Mouse (Mus musculus) kidney, embryonic 15.5 days (tissue): ENCODE measurements at regions not wholly inside any gene's neighbourhood (a gene's known extent, or its start where the extent isn't known, plus 50 kb on each side); places are given as distances from the start of the nearest gene placed in this dataset.
A peak's percentile ranks its signal among the peaks of the same experiment; 100 is the strongest.

Experiments
- ATAC-seq: fragments of 200-750 bp; cut with Nextera tagmentation; replicated peaks from 2 replicates; pipeline ENCODE4 v1.8.0; 2017; ENCODE audit warnings: moderate TSS enrichment; ENCODE audit not compliant: low FRiP score
- H3K27ac ChIP-seq: fragments of 300-500 bp; sonication (generic); 2 replicates; pipeline ENCODE4 v1.5.1; 2015; ENCODE audit warnings: mild to moderate bottlenecking, inconsistent platforms
- H3K27me3 ChIP-seq: fragments of 300-500 bp; sonication (generic); 2 replicates; pipeline ENCODE4 v1.6.1; 2015; ENCODE audit warnings: inconsistent platforms
- H3K36me3 ChIP-seq: fragments of 300-500 bp; sonication (generic); 2 replicates; pipeline ENCODE4 v1.6.1; 2015; ENCODE audit warnings: inconsistent platforms
- H3K4me1 ChIP-seq: fragments of 300-500 bp; sonication (generic); 2 replicates; pipeline ENCODE4 v1.6.1; 2015; ENCODE audit warnings: inconsistent platforms
- H3K4me2 ChIP-seq: fragments of 300-500 bp; sonication (generic); 2 replicates; pipeline ENCODE4 v1.6.1; 2015; ENCODE audit warnings: moderate library complexity, mild to moderate bottlenecking, inconsistent platforms
- H3K4me3 ChIP-seq: fragments of 300-500 bp; sonication (generic); replicated peaks from 2 replicates; pipeline ENCODE4 v1.5.1; 2015; ENCODE audit warnings: mild to moderate bottlenecking, inconsistent platforms
- H3K9ac ChIP-seq: fragments of 300-500 bp; sonication (generic); 2 replicates; pipeline ENCODE4 v1.6.1; 2015; ENCODE audit warnings: mild to moderate bottlenecking, inconsistent platforms
- H3K9me3 ChIP-seq: fragments of 300-500 bp; sonication (generic); replicated peaks from 2 replicates; pipeline ENCODE4 v1.6.1; 2016; ENCODE audit warnings: inconsistent platforms
- WGBS: fragments of 180-500 bp; shearing (Covaris S2); methylation state at CpG from one replicate; pipeline ENCODE4 v1.1.7; 2015; ENCODE audit warnings: mixed read lengths; 5-methylcytosine and 5-hydroxymethylcytosine counted together

- Histone ChIP-seq H3K9me3 (no peaks in the 10 kb centered on the region), H3K27ac (0 out of 2 replicates have a peak overlapping the region, but pooled peaks have one; percentile 18), H3K27me3 (no peaks in the 10 kb centered on the region), H3K4me2 (no peak overlapping the region), H3K4me3 (no peak overlapping the region), H3K36me3 (no peaks in the 10 kb centered on the region), H3K9ac (no peak overlapping the region), H3K4me1 (no peaks in the 10 kb centered on the region)
- peak; percentile 76; the same call in 1 of the 2 replicates for ATAC-seq
- 55% methylated on average over 3 of the region's 3 CpGs for WGBS
Observed at GRCm38 (mm10) chr15:5676704-5677103, 432.7 kb upstream of the Ptger4 start.

- Histone ChIP-seq H3K9ac (no peak overlapping the region), H3K27me3 (no peaks in the 10 kb centered on the region), H3K4me1 (no peaks in the 10 kb centered on the region), H3K27ac (no peak overlapping the region), H3K36me3 (no peaks in the 10 kb centered on the region), H3K4me3 (no peak overlapping the region), H3K4me2 (no peak overlapping the region), H3K9me3 (no peaks in the 10 kb centered on the region)
- WGBS: 88% methylated on average over 1 of the region's 1 CpGs
- no peak for ATAC-seq
Observed at GRCm38 (mm10) chr15:5693810-5694209, 449.8 kb upstream of the Ptger4 start.

- Histone ChIP-seq H3K4me3 (no peak overlapping the region), H3K9ac (no peak overlapping the region), H3K4me2 (no peak overlapping the region), H3K4me1 (no peaks in the 10 kb centered on the region), H3K27me3 (no peaks in the 10 kb centered on the region), H3K9me3 (no peaks in the 10 kb centered on the region), H3K27ac (no peak overlapping the region), H3K36me3 (no peaks in the 10 kb centered on the region)
- ATAC-seq: no peak
- 81% methylated on average over 3 of the region's 3 CpGs for WGBS
Observed at GRCm38 (mm10) chr15:5695015-5695414, 451.0 kb upstream of the Ptger4 start.

GRCm38 (mm10) chr15:5708454-5708853 lies 464.5 kb upstream of the Ptger4 start:
- no peak overlapping the region for H3K9ac ChIP-seq
- H3K4me1 ChIP-seq: no peaks in the 10 kb centered on the region
- no peak overlapping the region for H3K4me3 ChIP-seq
- WGBS: 86% methylated on average over 5 of the region's 5 CpGs
- H3K4me2 ChIP-seq: no peak overlapping the region
- no peaks in the 10 kb centered on the region for H3K9me3 ChIP-seq
- H3K27me3 ChIP-seq: no peaks in the 10 kb centered on the region
- ATAC-seq: no peak
- no peaks in the 10 kb centered on the region for H3K36me3 ChIP-seq
- no peak overlapping the region for H3K27ac ChIP-seq

GRCm38 (mm10) chr15:5740658-5741057 lies 496.7 kb upstream of the Ptger4 start:
- Histone ChIP-seq H3K36me3 (no peaks in the 10 kb centered on the region), H3K4me3 (no peak overlapping the region), H3K4me2 (no peak overlapping the region), H3K27ac (no peak overlapping the region), H3K27me3 (no peaks in the 10 kb centered on the region), H3K9me3 (no peaks in the 10 kb centered on the region), H3K9ac (no peak overlapping the region), H3K4me1 (no peaks in the 10 kb centered on the region)
- WGBS: 6% methylated on average over 1 of the region's 1 CpGs
- no peak for ATAC-seq

- Histone ChIP-seq H3K4me2 (no peak overlapping the region), H3K4me3 (no peak overlapping the region), H3K36me3 (no peaks in the 10 kb centered on the region), H3K4me1 (no peaks in the 10 kb centered on the region), H3K9ac (no peak overlapping the region), H3K9me3 (no peaks in the 10 kb centered on the region), H3K27ac (no peak overlapping the region), H3K27me3 (no peaks in the 10 kb centered on the region)
- ATAC-seq: no peak
- WGBS: 84% methylated on average over 5 of the region's 5 CpGs
Observed at GRCm38 (mm10) chr15:5743893-5744292, 499.9 kb upstream of the Ptger4 start.

- H3K9me3 ChIP-seq: no peaks in the 10 kb centered on the region
- H3K4me3 ChIP-seq: no peak overlapping the region
- H3K4me1 ChIP-seq: no peaks in the 10 kb centered on the region
- WGBS: 87% methylated on average over 2 of the region's 2 CpGs
- no peaks in the 10 kb centered on the region for H3K27me3 ChIP-seq
- no peak for ATAC-seq
- no peaks in the 10 kb centered on the region for H3K36me3 ChIP-seq
- no peak overlapping the region for H3K4me2 ChIP-seq
- H3K27ac ChIP-seq: no peak overlapping the region
- no peak overlapping the region for H3K9ac ChIP-seq
Observed at GRCm38 (mm10) chr15:5758690-5759089, 514.7 kb upstream of the Ptger4 start.

GRCm38 (mm10) chr15:5762216-5762615 lies 518.2 kb upstream of the Ptger4 start:
- Histone ChIP-seq H3K9ac (no peak overlapping the region), H3K27ac (no peak overlapping the region), H3K4me2 (no peak overlapping the region), H3K4me3 (no peak overlapping the region), H3K36me3 (no peaks in the 10 kb centered on the region), H3K4me1 (no peaks in the 10 kb centered on the region), H3K27me3 (no peaks in the 10 kb centered on the region), H3K9me3 (no peaks in the 10 kb centered on the region)
- 80% methylated on average over 4 of the region's 4 CpGs for WGBS
- no peak for ATAC-seq

GRCm38 (mm10) chr15:5777074-5777473 lies 522.5 kb upstream of the Dab2 start:
- Histone ChIP-seq H3K4me2 (no peak overlapping the region), H3K36me3 (no peaks in the 10 kb centered on the region), H3K9ac (no peak overlapping the region), H3K27me3 (no peaks in the 10 kb centered on the region), H3K9me3 (no peaks in the 10 kb centered on the region), H3K4me3 (no peak overlapping the region), H3K4me1 (no peaks in the 10 kb centered on the region), H3K27ac (no peak overlapping the region)
- ATAC-seq: no peak
- WGBS: 81% methylated on average over 4 of the region's 4 CpGs

GRCm38 (mm10) chr15:5799917-5800316 lies 499.7 kb upstream of the Dab2 start:
- no peaks in the 10 kb centered on the region for H3K4me1 ChIP-seq
- H3K9me3 ChIP-seq: no peaks in the 10 kb centered on the region
- 91% methylated on average over 3 of the region's 3 CpGs for WGBS
- H3K9ac ChIP-seq: no peak overlapping the region
- H3K4me2 ChIP-seq: no peak overlapping the region
- H3K4me3 ChIP-seq: no peak overlapping the region
- no peaks in the 10 kb centered on the region for H3K27me3 ChIP-seq
- no peak overlapping the region for H3K27ac ChIP-seq
- no peaks in the 10 kb centered on the region for H3K36me3 ChIP-seq
- ATAC-seq: no peak

- WGBS: 75% methylated on average over 9 of the region's 9 CpGs
- H3K9me3 ChIP-seq: no peaks in the 10 kb centered on the region
- no peak overlapping the region for H3K4me2 ChIP-seq
- no peaks in the 10 kb centered on the region for H3K27me3 ChIP-seq
- peak; percentile 64; the same call in 1 of the 2 replicates for ATAC-seq
- no peaks in the 10 kb centered on the region for H3K4me1 ChIP-seq
- H3K9ac ChIP-seq: no peak overlapping the region
- no peak overlapping the region for H3K4me3 ChIP-seq
- no peaks in the 10 kb centered on the region for H3K36me3 ChIP-seq
- H3K27ac ChIP-seq: no peak overlapping the region
Observed at GRCm38 (mm10) chr15:5811154-5811732, 488.3 kb upstream of the Dab2 start.

- no peaks in the 10 kb centered on the region for H3K4me1 ChIP-seq
- no peaks in the 10 kb centered on the region for H3K9me3 ChIP-seq
- no peak overlapping the region for H3K4me2 ChIP-seq
- no peak overlapping the region for H3K4me3 ChIP-seq
- no peak for ATAC-seq
- WGBS: 89% methylated on average over 1 of the region's 1 CpGs
- no peaks in the 10 kb centered on the region for H3K27me3 ChIP-seq
- no peak overlapping the region for H3K27ac ChIP-seq
- H3K9ac ChIP-seq: no peak overlapping the region
- no peaks in the 10 kb centered on the region for H3K36me3 ChIP-seq
Observed at GRCm38 (mm10) chr15:5811958-5812357, 487.6 kb upstream of the Dab2 start.

GRCm38 (mm10) chr15:5817901-5818576 lies 481.5 kb upstream of the Dab2 start:
- Histone ChIP-seq H3K4me3 (no peak overlapping the region), H3K9ac (no peak overlapping the region), H3K27me3 (no peaks in the 10 kb centered on the region), H3K27ac (no peak overlapping the region), H3K4me2 (no peak overlapping the region), H3K4me1 (no peaks in the 10 kb centered on the region), H3K36me3 (no peaks in the 10 kb centered on the region), H3K9me3 (no peaks in the 10 kb centered on the region)
- 65% methylated on average over 7 of the region's 7 CpGs for WGBS
- no peak for ATAC-seq
